Mouse (Mus musculus): ENCODE measurements around the gene Hist1h3b. TPM values are rescaled to one million over a fixed set of nuclear protein-coding genes. Genes with fewer than 3 reads are reported as not detected.
"Not testable (repeated sequence)": the region's sequence is repeated elsewhere in the genome, so short reads cannot be mapped to it uniquely, and the experiment has no call there.

Gene Hist1h3b
- total and polyA plus RNA-seq, 2 experiments from 2014 or later: 3.3 to 800 TPM

GRCm38 (mm10) chr13:23744421-23745380, 7.4 kb upstream of the Hist1h3b start:
- Histone ChIP-seq H3K4me3 (ENCODE audit: low read depth, low read length) (peak overlapping the region; percentile 38), H3K9me3 (replicated peaks; ENCODE audit: control insufficient read depth, low read length) (no peaks in the 10 kb centered on the region), H3K4me2 (ENCODE audit: low read depth, low read length) (peak overlapping the region; percentile 60), H3K36me3 (replicated peaks; ENCODE audit: control insufficient read depth, insufficient read depth, low read length) (no peaks in the 10 kb centered on the region), H3K27me3 (ENCODE audit: control insufficient read depth, insufficient read depth, low read length) (no peaks in the 10 kb centered on the region), H3K9ac (replicated peaks; ENCODE audit: low read depth, low read length) (peak overlapping the region; percentile 46; the same call in 1 of the 2 replicates), H3K27ac (ENCODE audit: low read depth) (peak overlapping the region; percentile 59), H3K4me1 (ENCODE audit: control insufficient read depth, insufficient read depth) (peaks cover 19% of the 10 kb centered on the region)
- DNase-seq (ENCODE audit: low spot score) (no peak), ATAC-seq (ENCODE audit: insufficient read depth, low read depth) (no peak)
- WGBS: 3% methylated on average over 18 of the region's 36 CpGs
- no peak for TF ChIP-seq CTCF (IDR thresholded peaks at IDR 0.05; ENCODE audit: low read depth)
- no peak for TF ChIP-seq EP300 (IDR thresholded peaks at IDR 0.05; ENCODE audit: low read depth)

- DNase-seq (ENCODE audit: low spot score) (peak; percentile 96), ATAC-seq (ENCODE audit: insufficient read depth, low read depth) (peak; percentile 60)
- Histone ChIP-seq H3K4me1 (ENCODE audit: control insufficient read depth, insufficient read depth) (peaks cover 16% of the 10 kb centered on the region; the same call in 1 of the 2 replicates), H3K9me3 (replicated peaks; ENCODE audit: control insufficient read depth, low read length) (no peaks in the 10 kb centered on the region), H3K27me3 (ENCODE audit: control insufficient read depth, insufficient read depth, low read length) (no peaks in the 10 kb centered on the region), H3K4me3 (ENCODE audit: low read depth, low read length) (peak within 1 kb of the TSS; percentile 38), H3K9ac (replicated peaks; ENCODE audit: low read depth, low read length) (peak within 1 kb of the TSS; percentile 49), H3K4me2 (ENCODE audit: low read depth, low read length) (peak within 1 kb of the TSS; percentile 60), H3K36me3 (replicated peaks; ENCODE audit: control insufficient read depth, insufficient read depth, low read length) (no peaks in the 10 kb centered on the region), H3K27ac (ENCODE audit: low read depth) (peak within 1 kb of the TSS; percentile 98)
- 2% methylated on average over 24 of the region's 28 CpGs for WGBS
- TF ChIP-seq CTCF (IDR thresholded peaks at IDR 0.05; ENCODE audit: low read depth): no peak
- TF ChIP-seq EP300 (IDR thresholded peaks at IDR 0.05; ENCODE audit: low read depth): 0 out of 2 replicates have a peak, but pooled peaks have one; percentile 6
Measured at GRCm38 (mm10) chr13:23745381-23746161, 6.5 kb upstream of the Hist1h3b start, which contains the start of gene Hist1h3c. Hist1h3c (minus strand) TSS chr13:23745602.

DNA sequence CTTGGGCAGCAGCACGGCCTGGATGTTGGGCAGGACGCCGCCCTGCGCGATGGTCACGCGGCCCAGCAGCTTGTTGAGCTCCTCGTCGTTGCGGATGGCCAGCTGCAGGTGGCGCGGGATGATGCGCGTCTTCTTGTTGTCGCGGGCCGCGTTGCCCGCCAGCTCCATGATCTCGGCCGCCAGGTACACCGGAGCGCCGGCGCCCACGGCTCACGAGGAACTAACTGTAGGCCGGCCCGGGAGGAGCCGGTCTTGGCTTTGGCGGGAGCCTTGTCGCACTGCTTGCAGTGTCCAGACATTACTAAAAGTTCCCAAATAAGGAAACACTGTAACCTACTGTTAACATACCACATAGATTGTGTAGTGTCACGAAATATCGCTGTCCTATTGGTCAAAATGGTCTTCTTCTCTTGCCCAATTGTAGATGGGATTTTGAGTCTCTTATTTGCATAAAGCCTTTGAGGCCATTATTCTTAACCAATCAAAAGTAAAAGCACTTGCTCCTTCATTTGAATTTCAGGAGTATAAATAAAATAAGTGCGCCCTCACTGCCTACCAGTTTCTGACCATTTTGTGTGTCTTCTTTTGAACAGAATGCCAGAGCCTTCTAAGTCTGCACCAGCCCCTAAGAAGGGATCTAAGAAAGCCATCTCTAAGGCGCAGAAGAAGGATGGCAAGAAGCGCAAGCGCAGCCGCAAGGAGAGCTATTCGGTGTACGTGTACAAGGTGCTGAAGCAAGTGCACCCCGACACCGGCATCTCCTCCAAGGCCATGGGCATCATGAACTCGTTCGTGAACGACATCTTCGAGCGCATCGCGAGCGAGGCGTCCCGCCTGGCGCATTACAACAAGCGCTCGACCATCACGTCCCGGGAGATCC, 5.6 kb upstream of the Hist1h3b start, which contains the start of gene Hist1h2bb:
Gene Hist1h2bb, plus strand, starts transcription at position 534 of the 880 bp plus-strand sequence.
- 1% methylated on average over 36 of the region's 58 CpGs for WGBS
- peaks cover 11% of the 10 kb centered on the region; the same call in 1 of the 2 replicates for H3K4me1 ChIP-seq (ENCODE audit: control insufficient read depth, insufficient read depth)
- peak within 1 kb of the TSS; percentile 55 for H3K9ac ChIP-seq (replicated peaks; ENCODE audit: low read depth, low read length)
- H3K9me3 ChIP-seq (replicated peaks; ENCODE audit: control insufficient read depth, low read length); H3K36me3 ChIP-seq (replicated peaks; ENCODE audit: control insufficient read depth, insufficient read depth, low read length); H3K27me3 ChIP-seq (ENCODE audit: control insufficient read depth, insufficient read depth, low read length): not testable (repeated sequence)
- TF ChIP-seq EP300 (IDR thresholded peaks at IDR 0.05; ENCODE audit: low read depth): peak; percentile 52; the same call in 1 of the 2 replicates
- ATAC-seq (ENCODE audit: insufficient read depth, low read depth) (peak; percentile 86), DNase-seq (ENCODE audit: low spot score) (peak; percentile 99)
- H3K4me3 ChIP-seq (ENCODE audit: low read depth, low read length): peak within 1 kb of the TSS; percentile 38
- H3K4me2 ChIP-seq (ENCODE audit: low read depth, low read length): peak within 1 kb of the TSS; percentile 60
- H3K27ac ChIP-seq (ENCODE audit: low read depth): peak within 1 kb of the TSS; percentile 98

DNA sequence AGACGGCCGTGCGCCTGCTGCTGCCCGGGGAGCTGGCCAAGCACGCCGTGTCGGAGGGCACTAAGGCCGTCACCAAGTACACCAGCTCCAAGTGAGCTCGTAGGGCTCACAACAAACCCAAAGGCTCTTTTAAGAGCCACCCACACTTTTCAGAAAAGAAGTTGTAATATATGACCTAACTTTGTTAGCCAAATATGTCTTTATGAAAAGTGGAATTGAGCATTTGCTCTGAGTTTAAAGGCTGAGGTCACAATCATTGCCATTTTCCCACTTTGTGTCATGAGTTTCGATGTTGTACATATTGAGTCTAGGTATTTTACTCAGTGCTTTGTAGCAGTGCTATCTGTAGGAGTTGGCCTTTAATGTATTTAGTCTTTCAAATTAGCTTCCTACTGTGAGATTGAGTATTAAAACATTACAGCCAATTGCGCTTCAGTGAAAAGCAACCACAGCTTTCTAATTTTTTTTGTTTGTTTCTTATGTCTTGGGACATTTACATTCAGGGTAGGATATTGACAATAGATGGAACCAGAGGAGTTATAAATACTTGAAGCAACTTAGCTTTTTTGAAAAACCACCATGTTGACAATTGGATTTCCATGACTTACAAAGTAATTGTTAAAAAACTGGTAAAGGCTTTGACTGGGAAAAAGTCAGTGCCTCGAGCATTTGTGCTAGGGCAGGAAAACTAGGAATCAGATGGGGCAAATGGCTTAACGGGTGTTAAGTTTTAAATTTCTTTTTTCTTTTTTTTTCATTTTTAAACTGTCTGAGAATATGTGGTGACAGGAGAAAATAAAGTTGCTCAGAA, 4.8 kb upstream of the Hist1h3b start:
- H3K36me3 ChIP-seq (replicated peaks; ENCODE audit: control insufficient read depth, insufficient read depth, low read length): no peaks in the 10 kb centered on the region
- DNase-seq (ENCODE audit: low spot score): no peak
- H3K9ac ChIP-seq (replicated peaks; ENCODE audit: low read depth, low read length): peak overlapping the region; percentile 55
- WGBS: 9% methylated on average over 11 of the region's 13 CpGs
- peak overlapping the region; percentile 38 for H3K4me3 ChIP-seq (ENCODE audit: low read depth, low read length)
- H3K4me1 ChIP-seq (ENCODE audit: control insufficient read depth, insufficient read depth): peaks cover 11% of the 10 kb centered on the region; the same call in 1 of the 2 replicates
- H3K27ac ChIP-seq (ENCODE audit: low read depth): peak overlapping the region; percentile 98
- H3K9me3 ChIP-seq (replicated peaks; ENCODE audit: control insufficient read depth, low read length): no peaks in the 10 kb centered on the region
- H3K27me3 ChIP-seq (ENCODE audit: control insufficient read depth, insufficient read depth, low read length): no peaks in the 10 kb centered on the region
- ATAC-seq (ENCODE audit: insufficient read depth, low read depth): 0 out of 2 replicates have a peak, but pooled peaks have one; percentile 4
- H3K4me2 ChIP-seq (ENCODE audit: low read depth, low read length): peak overlapping the region; percentile 60
- TF ChIP-seq EP300 (IDR thresholded peaks at IDR 0.05; ENCODE audit: low read depth) (no peak), CTCF (IDR thresholded peaks at IDR 0.05; ENCODE audit: low read depth) (no peak)
